Mouse (Mus musculus) heart, postnatal 14 days (tissue): Measurements from ENCODE around the gene Ldlrad2. TPM values are rescaled to one million over a fixed set of nuclear protein-coding genes. Genes with fewer than 3 reads are reported as not detected.
A peak's percentile ranks its signal among the peaks of the same experiment; 100 is the strongest.

Experiments used
- DNase-seq, 2 experiments: peaks; one replicate each; pipeline ENCODE4 v3.0.0; 2021 to 2022
- intact Hi-C: fragments of 180-260 bp; cut with DNase I; formaldehyde crosslinking; loops from one replicate; pipeline ENCODE4 v1.15.1; 2025
- microRNA-seq, 2 experiments: library from miRNA; unstranded; fragments of <30 nt; microRNA quantifications; one replicate each; pipeline ENCODE4 v1.2.0; 2021 to 2022
- total RNA-seq, 2 experiments: library from RNA; stranded (reverse); gene quantifications; 2 replicates each; pipeline ENCODE4 v1.2.3; 2021

Gene Ldlrad2
- total RNA-seq, 2 experiments from 2014 or later, result not detected

GRCm38 (mm10) chr4:137569873-137570272 lies 4.5 kb downstream of the Ldlrad2 start:
- no peak for DNase-seq
- intact Hi-C loops, result no loop called here

- intact Hi-C loops, result loop anchor here (5.0 kb wide), 1 partner anchor 34 kb away; no protein-coding TSS in a partner anchor
- DNase-seq, result no peak
Measured at GRCm38 (mm10) chr4:137556673-137557210, 17.6 kb downstream of the Ldlrad2 start.

DNA sequence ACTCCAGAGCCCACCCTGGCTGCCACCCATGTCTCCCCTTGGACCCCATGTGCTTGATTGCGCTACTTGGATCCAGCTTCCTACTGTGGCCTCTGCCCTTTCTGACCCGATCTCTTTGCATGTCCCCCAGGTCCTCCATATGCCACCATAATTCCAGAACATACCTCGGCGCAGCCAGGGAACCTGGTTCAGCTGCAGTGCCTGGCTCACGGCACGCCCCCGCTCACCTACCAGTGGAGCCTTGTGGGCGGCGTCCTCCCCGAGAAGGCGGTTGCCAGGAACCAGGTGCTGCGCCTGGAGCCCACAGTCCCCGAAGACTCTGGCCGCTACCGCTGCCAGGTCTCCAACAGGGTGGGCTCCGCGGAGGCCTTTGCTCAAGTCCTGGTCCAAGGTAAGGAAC lies 20.9 kb downstream of the Ldlrad2 start:
- intact Hi-C loops, result no loop called here

GRCm38 (mm10) chr4:137546003-137546525 lies 28.3 kb downstream of the Ldlrad2 start:
- DNase-seq, result peak; percentile 40 to 55
- intact Hi-C loops, result loop anchor here (5.0 kb wide), 1 partner anchor 91 kb away; no protein-coding TSS in a partner anchor

More for the DNA sequence above, 20.9 kb downstream of the Ldlrad2 start:
- no peak for DNase-seq

GRCm38 (mm10) chr4:137545568-137545967 lies 28.8 kb downstream of the Ldlrad2 start:
- intact Hi-C loops, result loop anchor here (5.0 kb wide), 1 partner anchor 92 kb away; no protein-coding TSS in a partner anchor

DNA sequence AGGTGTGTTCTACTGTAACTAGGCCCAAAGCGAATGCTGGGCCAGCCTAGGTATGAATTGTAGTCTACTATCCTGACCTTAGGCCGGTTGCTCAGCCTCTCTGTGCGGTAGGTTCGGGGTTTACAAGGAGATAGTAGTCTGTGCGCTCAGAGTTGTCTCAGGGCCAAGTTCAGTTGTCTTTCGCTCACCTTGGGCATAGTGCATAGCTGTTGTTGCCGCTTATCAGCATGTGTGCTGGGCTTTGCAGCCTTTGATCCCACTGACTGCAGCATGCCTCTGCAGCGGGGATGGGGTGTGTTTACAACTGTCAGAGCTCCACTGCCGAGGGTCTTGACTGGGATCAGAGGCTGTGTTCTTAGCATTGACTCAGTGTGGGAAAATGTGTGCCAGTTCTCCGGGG lies 31.4 kb downstream of the Ldlrad2 start:
- intact Hi-C loops, result loop anchor here (5.0 kb wide), 1 partner anchor 101 kb away; no protein-coding TSS in a partner anchor
- no peak for DNase-seq

More at GRCm38 (mm10) chr4:137545568-137545967, 28.8 kb downstream of the Ldlrad2 start:
- no peak for DNase-seq

DNA sequence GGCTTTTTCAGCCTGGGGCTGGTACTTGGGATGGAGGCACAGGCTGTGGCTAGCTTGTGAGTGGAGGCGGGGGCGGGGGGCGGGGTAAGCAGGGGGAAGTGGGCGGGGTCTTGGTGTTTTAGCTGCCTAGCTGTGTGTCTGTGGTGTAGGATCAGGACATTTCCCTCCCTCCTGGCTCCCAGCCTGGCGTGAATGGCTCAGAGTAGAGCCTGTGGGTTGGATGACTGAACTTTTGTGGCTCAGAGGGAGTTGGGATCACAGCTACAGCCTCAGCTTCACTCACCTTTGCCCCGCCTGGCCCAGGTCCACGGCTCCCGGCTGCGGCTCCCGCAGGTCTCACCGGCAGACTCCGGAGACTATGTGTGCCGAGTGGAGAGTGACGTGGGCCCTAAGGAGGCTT lies 34.0 kb downstream of the Ldlrad2 start:
- intact Hi-C loops, result loop anchor here (5.0 kb wide), 1 partner anchor 98 kb away; no protein-coding TSS in a partner anchor
- peak; percentile 27 to 58 for DNase-seq

DNA sequence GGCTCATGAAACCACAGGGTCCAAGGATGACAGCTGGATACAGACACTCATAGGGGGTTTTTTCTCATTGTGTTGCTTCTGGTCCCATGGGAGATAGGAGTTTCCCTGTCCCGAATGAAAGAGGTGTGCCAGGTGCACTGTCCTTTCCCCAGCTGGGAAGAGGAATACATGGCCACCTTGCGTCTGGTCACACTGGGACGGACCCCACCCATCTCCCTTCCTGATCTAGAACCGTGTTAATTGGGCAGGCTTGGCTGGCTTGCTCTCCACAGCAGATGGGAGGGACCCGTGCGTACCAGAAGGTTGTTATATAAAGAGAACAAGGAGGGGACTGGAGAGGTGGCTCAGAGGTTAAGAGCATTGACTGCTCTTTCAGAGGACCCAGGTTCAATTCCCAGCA lies 46.5 kb downstream of the Ldlrad2 start:
- DNase-seq, result no peak
- intact Hi-C loops, result no loop called here

GRCm38 (mm10) chr4:137527368-137527767 lies 47.0 kb downstream of the Ldlrad2 start:
- DNase-seq, result peak; percentile 35 to 40
- intact Hi-C loops, result no loop called here

- DNase-seq, result no peak
- intact Hi-C loops, result no loop called here
Measured at GRCm38 (mm10) chr4:137525426-137525825, 48.9 kb downstream of the Ldlrad2 start.

Small RNA genes within 50 kb of the gene (microRNA-seq; reads per million reads assigned to microRNA genes)
- gene Mir7018, result 0 to 5.4 reads per million in 2 experiments

Other genes starting within 250 kb of the Ldlrad2 start
- gene Cdc42, start 216.8 kb downstream of the Ldlrad2 start, total RNA-seq, result 100 to 1,000 TPM; 182 to 187 TPM
- not detected for gene Cela3a, start 164.8 kb downstream of the Ldlrad2 start, total RNA-seq
- gene Cela3b, start 144.0 kb downstream of the Ldlrad2 start, total RNA-seq, result not detected
- not detected for gene 1700013G24Rik, start 121.3 kb downstream of the Ldlrad2 start, total RNA-seq
- 100 to 1,000 TPM; 436 to 447 TPM for gene Hspg2, start 105.8 kb downstream of the Ldlrad2 start, total RNA-seq
- gene Usp48, start 19.2 kb upstream of the Ldlrad2 start, total RNA-seq, result 10 to 100 TPM; 36.7 to 40.1 TPM
- gene Rap1gap, start 90.2 kb upstream of the Ldlrad2 start, total RNA-seq, result 10 to 100 TPM; 13.9 to 18.3 TPM
- 10 to 100 TPM; 51.5 to 72.3 TPM for gene Alpl, start 221.8 kb upstream of the Ldlrad2 start, total RNA-seq